Mouse (Mus musculus) embryonic facial prominence, embryonic 13.5 days (tissue): ENCODE data around the gene Syne1. TPM values are rescaled to one million over a fixed set of nuclear protein-coding genes. Genes with fewer than 3 reads are reported as not detected.

Source experiments
- ATAC-seq: fragments of 200-750 bp; cut with Nextera tagmentation; 2 replicates; pipeline ENCODE4 v1.8.0; 2017; ENCODE audit warnings: low read depth; ENCODE audit not compliant: insufficient number of reproducible peaks, insufficient read depth, low FRiP score, low TSS enrichment
- H3K27ac ChIP-seq: fragments of 300-500 bp; sonication (generic); 2 replicates; pipeline ENCODE4 v1.5.1; 2015; ENCODE audit warnings: moderate library complexity, mild to moderate bottlenecking, inconsistent platforms
- H3K27me3 ChIP-seq: fragments of 300-500 bp; sonication (generic); 2 replicates; pipeline ENCODE4 v1.6.1; 2015; ENCODE audit warnings: mild to moderate bottlenecking, inconsistent platforms
- H3K36me3 ChIP-seq: fragments of 300-500 bp; sonication (generic); 2 replicates; pipeline ENCODE4 v1.6.1; 2015; ENCODE audit warnings: mild to moderate bottlenecking, inconsistent platforms
- H3K4me1 ChIP-seq: fragments of 300-500 bp; sonication (generic); 2 replicates; pipeline ENCODE4 v1.6.1; 2015; ENCODE audit warnings: inconsistent platforms
- H3K4me2 ChIP-seq: fragments of 300-500 bp; sonication (generic); 2 replicates; pipeline ENCODE4 v1.6.1; 2015; ENCODE audit warnings: moderate library complexity, mild to moderate bottlenecking, inconsistent platforms
- H3K4me3 ChIP-seq: fragments of 300-500 bp; sonication (generic); 2 replicates; pipeline ENCODE4 v1.5.1; 2015; ENCODE audit warnings: mild to moderate bottlenecking, inconsistent platforms
- H3K9ac ChIP-seq: fragments of 300-500 bp; sonication (generic); 2 replicates; pipeline ENCODE4 v1.6.1; 2015; ENCODE audit warnings: mild to moderate bottlenecking, inconsistent platforms
- H3K9me3 ChIP-seq: fragments of 300-500 bp; sonication (generic); 2 replicates; pipeline ENCODE4 v1.6.1; 2016; ENCODE audit warnings: inconsistent platforms
- WGBS: fragments of 180-500 bp; shearing (Covaris S2); methylation state at CpG from one replicate; pipeline ENCODE4 v1.1.7; 2015; ENCODE audit warnings: mixed read lengths; 5-methylcytosine and 5-hydroxymethylcytosine counted together
- polyA plus RNA-seq: library from polyadenylated mRNA; unstranded; fragments of >200 nt; fragmentation: Nextera tagmentation; extraction: Ambion mirVana; gene quantifications from 2 replicates; pipeline ENCODE4 v1.2.1, GENCODE M21; 2015

The Syne1 gene
- polyA plus RNA-seq, 1 experiment from 2014 or later, result 6.3 TPM

- 71% methylated on average over 7 of the region's 7 CpGs for WGBS
- no peak overlapping the region for H3K4me3 ChIP-seq
- no peak overlapping the region for H3K4me2 ChIP-seq
- peaks cover 43% of the 10 kb centered on the region for H3K36me3 ChIP-seq
- H3K27me3 ChIP-seq, result no peaks in the 10 kb centered on the region
- peaks cover 6% of the 10 kb centered on the region; the same call in 1 of the 2 replicates for H3K4me1 ChIP-seq
- no peak overlapping the region for H3K9ac ChIP-seq
- ATAC-seq, result no peak
- H3K27ac ChIP-seq, result no peak overlapping the region
- no peaks in the 10 kb centered on the region for H3K9me3 ChIP-seq
Observed at GRCm38 (mm10) chr10:5045213-5045612, 506.1 kb downstream of the Syne1 start.

DNA sequence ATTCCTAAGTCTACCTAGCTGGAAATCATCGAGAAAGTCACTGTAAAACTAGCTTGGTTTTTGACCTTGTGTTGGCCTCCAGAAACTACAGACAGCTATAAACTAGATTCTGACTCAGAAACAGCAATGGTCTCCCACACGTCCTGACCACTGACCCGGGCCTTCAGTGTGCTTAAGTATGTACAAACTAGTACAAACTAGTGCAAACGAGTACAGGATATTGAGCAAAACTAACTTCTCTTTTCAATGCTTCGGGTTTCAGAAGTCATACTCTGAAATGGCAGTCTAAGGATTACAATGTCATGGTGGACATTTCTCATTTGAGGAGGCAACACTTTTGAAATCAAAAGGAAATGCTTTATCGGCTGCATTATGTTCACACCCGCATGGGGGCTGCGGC is 506.8 kb downstream of the Syne1 start:
- Histone ChIP-seq H3K4me2 (no peak overlapping the region), H3K4me3 (no peak overlapping the region), H3K27ac (no peak overlapping the region), H3K36me3 (peaks cover 50% of the 10 kb centered on the region), H3K4me1 (peaks cover 6% of the 10 kb centered on the region; the same call in 1 of the 2 replicates), H3K27me3 (no peaks in the 10 kb centered on the region), H3K9me3 (no peaks in the 10 kb centered on the region), H3K9ac (no peak overlapping the region)
- 87% methylated on average over 8 of the region's 8 CpGs for WGBS
- no peak for ATAC-seq

DNA sequence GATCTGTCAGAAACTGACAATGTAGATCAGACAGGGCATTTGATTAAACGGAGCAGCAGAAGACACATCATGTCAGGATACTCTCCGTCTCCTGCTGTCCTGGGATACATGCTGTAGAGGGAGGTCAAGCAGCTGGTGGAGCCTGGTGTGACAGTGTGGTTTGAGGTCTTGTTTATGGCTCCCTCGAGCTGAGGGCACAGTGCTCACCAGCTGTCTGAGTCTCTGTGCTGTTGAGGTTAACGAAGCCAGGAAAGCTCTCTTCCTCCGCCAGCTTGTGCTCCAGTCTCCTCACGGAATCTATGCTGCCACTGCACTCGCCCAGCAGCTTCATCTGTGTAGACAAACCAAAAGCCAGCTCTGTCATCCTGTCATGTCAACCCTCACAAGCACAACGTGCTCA is 510.0 kb downstream of the Syne1 start:
- 80% methylated on average over 8 of the region's 8 CpGs for WGBS
- Histone ChIP-seq H3K4me2 (no peak overlapping the region), H3K36me3 (peaks cover 40% of the 10 kb centered on the region), H3K9me3 (no peaks in the 10 kb centered on the region), H3K27me3 (no peaks in the 10 kb centered on the region), H3K4me1 (peaks cover 6% of the 10 kb centered on the region; the same call in 1 of the 2 replicates), H3K4me3 (no peak overlapping the region), H3K27ac (no peak overlapping the region), H3K9ac (no peak overlapping the region)
- no peak for ATAC-seq

GRCm38 (mm10) chr10:5032192-5033048 is 518.9 kb downstream of the Syne1 start:
- H3K4me2 ChIP-seq, result no peak overlapping the region
- 78% methylated on average over 15 of the region's 15 CpGs for WGBS
- H3K9ac ChIP-seq, result no peak overlapping the region
- H3K9me3 ChIP-seq, result no peaks in the 10 kb centered on the region
- no peaks in the 10 kb centered on the region for H3K27me3 ChIP-seq
- H3K27ac ChIP-seq, result no peak overlapping the region
- H3K4me3 ChIP-seq, result no peak overlapping the region
- no peak for ATAC-seq
- peaks cover 32% of the 10 kb centered on the region for H3K36me3 ChIP-seq
- no peaks in the 10 kb centered on the region for H3K4me1 ChIP-seq

- WGBS, result 79% methylated on average over 1 of the region's 1 CpGs
- H3K27me3 ChIP-seq, result no peaks in the 10 kb centered on the region
- H3K4me2 ChIP-seq, result no peak overlapping the region
Observed at GRCm38 (mm10) chr10:5029883-5030282, 521.4 kb downstream of the Syne1 start.

DNA sequence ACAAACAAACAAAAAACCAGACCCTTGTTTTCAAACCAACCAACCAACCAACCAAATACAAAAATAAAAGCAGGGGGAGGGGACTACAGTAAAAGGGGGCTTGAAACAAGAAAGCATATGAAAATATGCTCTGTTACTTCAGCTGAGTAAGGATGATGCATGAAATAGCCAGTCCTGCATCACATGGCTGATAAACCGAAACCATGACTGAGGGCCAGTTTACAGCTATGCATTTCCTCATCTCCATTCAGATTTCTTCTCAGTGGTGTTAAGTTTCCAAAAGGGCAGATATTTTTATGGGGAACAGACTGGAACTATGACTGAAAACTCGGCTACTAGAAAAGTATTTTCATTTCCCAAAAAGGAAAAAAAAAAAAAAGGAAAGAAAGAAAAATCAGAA is 522.1 kb downstream of the Syne1 start:
- 57% methylated on average over 2 of the region's 2 CpGs for WGBS
- H3K9me3 ChIP-seq, result no peaks in the 10 kb centered on the region
- ATAC-seq, result no peak
- H3K4me1 ChIP-seq, result no peaks in the 10 kb centered on the region
- no peak overlapping the region for H3K27ac ChIP-seq
- H3K4me3 ChIP-seq, result no peak overlapping the region
- peaks cover 20% of the 10 kb centered on the region; the same call in 1 of the 2 replicates for H3K36me3 ChIP-seq
- H3K27me3 ChIP-seq, result no peaks in the 10 kb centered on the region
- no peak overlapping the region for H3K9ac ChIP-seq
- no peak overlapping the region for H3K4me2 ChIP-seq

More at GRCm38 (mm10) chr10:5029883-5030282, 521.4 kb downstream of the Syne1 start:
- Histone ChIP-seq H3K9me3 (no peaks in the 10 kb centered on the region), H3K4me1 (no peaks in the 10 kb centered on the region), H3K9ac (no peak overlapping the region), H3K36me3 (peaks cover 20% of the 10 kb centered on the region; the same call in 1 of the 2 replicates), H3K4me3 (no peak overlapping the region), H3K27ac (no peak overlapping the region)
- no peak for ATAC-seq

- no peak overlapping the region for H3K9ac ChIP-seq
- WGBS, result 83% methylated on average over 9 of the region's 9 CpGs
- H3K4me1 ChIP-seq, result no peaks in the 10 kb centered on the region
- peaks cover 20% of the 10 kb centered on the region; the same call in 1 of the 2 replicates for H3K36me3 ChIP-seq
- no peak overlapping the region for H3K4me2 ChIP-seq
- no peaks in the 10 kb centered on the region for H3K27me3 ChIP-seq
- ATAC-seq, result no peak
- H3K4me3 ChIP-seq, result no peak overlapping the region
- H3K27ac ChIP-seq, result no peak overlapping the region
- H3K9me3 ChIP-seq, result no peaks in the 10 kb centered on the region
Observed at GRCm38 (mm10) chr10:5028301-5028700, 523.0 kb downstream of the Syne1 start.

DNA sequence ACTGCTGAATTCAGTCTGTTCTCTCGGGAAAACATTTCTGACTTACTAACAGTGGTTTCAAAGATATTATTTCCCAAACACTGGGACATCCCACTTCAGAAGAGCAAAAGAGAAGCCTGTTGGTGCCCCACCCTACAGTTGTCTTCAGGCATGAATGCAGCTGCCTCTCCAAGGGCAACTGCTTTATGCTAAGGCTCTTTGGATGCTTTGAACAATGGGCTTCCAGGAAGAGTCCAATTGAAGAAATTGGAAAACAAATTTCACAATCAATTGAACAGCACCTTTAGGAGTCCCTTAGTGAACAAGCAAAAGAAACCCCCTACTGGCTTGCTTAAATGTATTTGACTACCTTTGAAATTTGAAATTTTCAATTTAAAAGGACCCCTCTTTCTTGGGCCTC is 524.1 kb downstream of the Syne1 start:
- ATAC-seq, result no peak
- Histone ChIP-seq H3K27me3 (no peaks in the 10 kb centered on the region), H3K27ac (no peak overlapping the region), H3K9me3 (no peaks in the 10 kb centered on the region), H3K4me1 (no peaks in the 10 kb centered on the region), H3K36me3 (peaks cover 13% of the 10 kb centered on the region; the same call in 1 of the 2 replicates), H3K4me3 (no peak overlapping the region), H3K9ac (no peak overlapping the region), H3K4me2 (no peak overlapping the region)
- 80% methylated on average over 1 of the region's 1 CpGs for WGBS

- H3K36me3 ChIP-seq, result 0 out of 2 replicates have a peak, but pooled peaks cover 12% of the 10 kb centered on the region
- no peak overlapping the region for H3K4me2 ChIP-seq
- no peaks in the 10 kb centered on the region for H3K27me3 ChIP-seq
- no peak for ATAC-seq
- 95% methylated on average over 4 of the region's 4 CpGs for WGBS
- no peak overlapping the region for H3K9ac ChIP-seq
- no peak overlapping the region for H3K27ac ChIP-seq
- H3K9me3 ChIP-seq, result no peaks in the 10 kb centered on the region
- no peak overlapping the region for H3K4me3 ChIP-seq
- no peaks in the 10 kb centered on the region for H3K4me1 ChIP-seq
Observed at GRCm38 (mm10) chr10:5025906-5026305, 525.4 kb downstream of the Syne1 start.

- H3K36me3 ChIP-seq, result 0 out of 2 replicates have a peak, but pooled peaks cover 7% of the 10 kb centered on the region
- H3K9me3 ChIP-seq, result no peaks in the 10 kb centered on the region
- no peak for ATAC-seq
- H3K4me2 ChIP-seq, result no peak overlapping the region
- WGBS, result 66% methylated on average over 1 of the region's 1 CpGs
- H3K27ac ChIP-seq, result no peak overlapping the region
- H3K4me3 ChIP-seq, result no peak overlapping the region
- H3K9ac ChIP-seq, result no peak overlapping the region
- no peaks in the 10 kb centered on the region for H3K27me3 ChIP-seq
- no peaks in the 10 kb centered on the region for H3K4me1 ChIP-seq
Observed at GRCm38 (mm10) chr10:5017148-5017547, 534.1 kb downstream of the Syne1 start.

- H3K27me3 ChIP-seq, result no peaks in the 10 kb centered on the region
- H3K4me3 ChIP-seq, result no peak overlapping the region
- no peaks in the 10 kb centered on the region for H3K36me3 ChIP-seq
- H3K4me1 ChIP-seq, result no peaks in the 10 kb centered on the region
- no peak for ATAC-seq
- no peak overlapping the region for H3K9ac ChIP-seq
- no peak overlapping the region for H3K27ac ChIP-seq
- H3K4me2 ChIP-seq, result no peak overlapping the region
- no peaks in the 10 kb centered on the region for H3K9me3 ChIP-seq
- 83% methylated on average over 1 of the region's 1 CpGs for WGBS
Observed at GRCm38 (mm10) chr10:5014976-5015375, 536.3 kb downstream of the Syne1 start.

GRCm38 (mm10) chr10:5012004-5012403 is 539.3 kb downstream of the Syne1 start:
- Histone ChIP-seq H3K4me1 (no peaks in the 10 kb centered on the region), H3K36me3 (no peaks in the 10 kb centered on the region), H3K9ac (no peak overlapping the region), H3K27ac (no peak overlapping the region), H3K9me3 (no peaks in the 10 kb centered on the region), H3K4me2 (no peak overlapping the region), H3K27me3 (no peaks in the 10 kb centered on the region), H3K4me3 (no peak overlapping the region)
- ATAC-seq, result no peak
